Mouse (Mus musculus) hindbrain, embryonic 14.5 days (tissue): ENCODE measurements around the gene Aldoc. TPM values are rescaled to one million over a fixed set of nuclear protein-coding genes. Genes with fewer than 3 reads are reported as not detected.

ENCODE experiments used
- ATAC-seq: fragments of 200-750 bp; cut with Nextera tagmentation; 2 replicates; pipeline ENCODE4 v1.8.0; 2017; ENCODE audit warnings: moderate number of reproducible peaks, mild to moderate bottlenecking, moderate TSS enrichment, moderate library complexity; ENCODE audit not compliant: low FRiP score
- DNase-seq: peaks from one replicate; pipeline ENCODE4 v3.0.0-alpha.2; 2015; ENCODE audit warnings: low spot score
- H3K27ac ChIP-seq: fragments of 300-500 bp; sonication (generic); 2 replicates; pipeline ENCODE4 v1.5.1; 2014; ENCODE audit warnings: mild to moderate bottlenecking, moderate library complexity
- H3K27me3 ChIP-seq: fragments of 300-500 bp; sonication (generic); 2 replicates; pipeline ENCODE4 v1.6.1; 2014; ENCODE audit warnings: mild to moderate bottlenecking, low read length, mixed read lengths; ENCODE audit not compliant: control insufficient read depth, insufficient read depth
- H3K36me3 ChIP-seq: fragments of 300-500 bp; sonication (generic); replicated peaks from 2 replicates; pipeline ENCODE4 v1.6.1; 2014; ENCODE audit not compliant: control insufficient read depth, insufficient read depth
- H3K4me1 ChIP-seq: fragments of 300-500 bp; sonication (generic); replicated peaks from 2 replicates; pipeline ENCODE4 v1.6.1; 2014; ENCODE audit warnings: antibody characterized with exemption, low read length, mixed read lengths; ENCODE audit not compliant: control insufficient read depth, insufficient read depth
- H3K4me2 ChIP-seq: fragments of 300-500 bp; sonication (generic); replicated peaks from 2 replicates; pipeline ENCODE4 v1.6.1; 2014; ENCODE audit warnings: mild to moderate bottlenecking, moderate library complexity
- H3K4me3 ChIP-seq: fragments of 300-500 bp; sonication (generic); replicated peaks from 2 replicates; pipeline ENCODE4 v1.5.1; 2014; ENCODE audit warnings: mild to moderate bottlenecking, low read length
- H3K9ac ChIP-seq: fragments of 300-500 bp; sonication (generic); 2 replicates; pipeline ENCODE4 v1.6.1; 2014
- H3K9me3 ChIP-seq: fragments of 300-500 bp; sonication (generic); 2 replicates; pipeline ENCODE4 v1.6.1; 2016; ENCODE audit warnings: low read length; ENCODE audit not compliant: control insufficient read depth
- WGBS: fragments of 180-500 bp; shearing (Covaris S2); extraction: QIAGEN DNeasy Blood & Tissue Kit; methylation state at CpG from one replicate; pipeline ENCODE4 v1.1.7; 2014; 5-methylcytosine and 5-hydroxymethylcytosine counted together
- polyA plus RNA-seq: library from polyadenylated mRNA; unstranded; fragments of >200 nt; fragmentation: Nextera tagmentation; extraction: Ambion mirVana; gene quantifications from 2 replicates; pipeline ENCODE4 v1.2.1, GENCODE M21; 2014

The Aldoc gene
- polyA plus RNA-seq, 1 experiment from 2014 or later: 278 TPM

- H3K27me3 ChIP-seq: no peaks in the 10 kb centered on the region
- DNase-seq (peak; percentile 24), ATAC-seq (no peak)
- H3K4me1 ChIP-seq: peaks cover 28% of the 10 kb centered on the region
- H3K4me3 ChIP-seq: peak overlapping the region; percentile 96
- H3K36me3 ChIP-seq: peaks cover 35% of the 10 kb centered on the region
- WGBS: 79% methylated on average over 6 of the region's 6 CpGs
- H3K9ac ChIP-seq: peak overlapping the region; percentile 97
- no peaks in the 10 kb centered on the region for H3K9me3 ChIP-seq
- H3K27ac ChIP-seq: peak overlapping the region; percentile 90
- peak overlapping the region; percentile 85 for H3K4me2 ChIP-seq
Measured at GRCm38 (mm10) chr11:78344328-78344889, 21.6 kb downstream of the Aldoc start.

- peaks cover 28% of the 10 kb centered on the region for H3K36me3 ChIP-seq
- no peaks in the 10 kb centered on the region for H3K9me3 ChIP-seq
- ATAC-seq (no peak), DNase-seq (peak; percentile 24)
- H3K4me2 ChIP-seq: peak overlapping the region; percentile 85
- 55% methylated on average over 8 of the region's 8 CpGs for WGBS
- peaks cover 28% of the 10 kb centered on the region for H3K4me1 ChIP-seq
- no peaks in the 10 kb centered on the region for H3K27me3 ChIP-seq
- H3K27ac ChIP-seq: no peak overlapping the region
- H3K4me3 ChIP-seq: peak overlapping the region; percentile 96; the same call in 1 of the 2 replicates
- H3K9ac ChIP-seq: 0 out of 2 replicates have a peak overlapping the region, but pooled peaks have one; percentile 5
Measured at GRCm38 (mm10) chr11:78344890-78345715, 22.3 kb downstream of the Aldoc start.

- no peak for DNase-seq
- peaks cover 21% of the 10 kb centered on the region for H3K36me3 ChIP-seq
- no peak for ATAC-seq
- peaks cover 28% of the 10 kb centered on the region for H3K4me1 ChIP-seq
- H3K9ac ChIP-seq: no peak overlapping the region
- H3K9me3 ChIP-seq: no peaks in the 10 kb centered on the region
- H3K27me3 ChIP-seq: no peaks in the 10 kb centered on the region
- no peak overlapping the region for H3K4me2 ChIP-seq
- no peak overlapping the region for H3K4me3 ChIP-seq
- no peak overlapping the region for H3K27ac ChIP-seq
- 85% methylated on average over 7 of the region's 7 CpGs for WGBS
Measured at GRCm38 (mm10) chr11:78345801-78346200, 23.0 kb downstream of the Aldoc start.

GRCm38 (mm10) chr11:78346326-78347069 is 23.7 kb downstream of the Aldoc start:
- Histone ChIP-seq H3K4me3 (no peak overlapping the region), H3K9me3 (no peaks in the 10 kb centered on the region), H3K9ac (no peak overlapping the region), H3K4me1 (peaks cover 28% of the 10 kb centered on the region), H3K36me3 (peaks cover 16% of the 10 kb centered on the region), H3K27ac (no peak overlapping the region), H3K4me2 (no peak overlapping the region), H3K27me3 (no peaks in the 10 kb centered on the region)
- DNase-seq: no peak
- ATAC-seq: no peak
- 84% methylated on average over 6 of the region's 6 CpGs for WGBS

- Histone ChIP-seq H3K9me3 (no peaks in the 10 kb centered on the region), H3K27me3 (no peaks in the 10 kb centered on the region), H3K4me2 (no peak overlapping the region), H3K4me3 (no peak overlapping the region), H3K9ac (no peak overlapping the region), H3K27ac (no peak overlapping the region), H3K36me3 (peaks cover 13% of the 10 kb centered on the region), H3K4me1 (peaks cover 28% of the 10 kb centered on the region)
- 90% methylated on average over 10 of the region's 10 CpGs for WGBS
- ATAC-seq (no peak), DNase-seq (peak; percentile 82)
Measured at GRCm38 (mm10) chr11:78347070-78347754, 24.4 kb downstream of the Aldoc start.

- 71% methylated on average over 9 of the region's 9 CpGs for WGBS
Measured at GRCm38 (mm10) chr11:78347908-78348307, 25.1 kb downstream of the Aldoc start.

GRCm38 (mm10) chr11:78348474-78348873 is 25.7 kb downstream of the Aldoc start:
- peaks cover 13% of the 10 kb centered on the region for H3K36me3 ChIP-seq
- DNase-seq (no peak), ATAC-seq (no peak)
- 42% methylated on average over 7 of the region's 7 CpGs for WGBS
- no peak overlapping the region for H3K4me2 ChIP-seq
- H3K27me3 ChIP-seq: no peaks in the 10 kb centered on the region
- H3K4me3 ChIP-seq: no peak overlapping the region
- H3K27ac ChIP-seq: no peak overlapping the region
- peaks cover 28% of the 10 kb centered on the region for H3K4me1 ChIP-seq
- H3K9ac ChIP-seq: no peak overlapping the region
- no peaks in the 10 kb centered on the region for H3K9me3 ChIP-seq

More at GRCm38 (mm10) chr11:78347908-78348307, 25.1 kb downstream of the Aldoc start:
- H3K9ac ChIP-seq: no peak overlapping the region
- no peak overlapping the region for H3K4me2 ChIP-seq
- H3K27ac ChIP-seq: no peak overlapping the region
- H3K27me3 ChIP-seq: no peaks in the 10 kb centered on the region
- H3K4me3 ChIP-seq: no peak overlapping the region
- DNase-seq (no peak), ATAC-seq (no peak)
- H3K4me1 ChIP-seq: peaks cover 28% of the 10 kb centered on the region
- H3K9me3 ChIP-seq: no peaks in the 10 kb centered on the region
- peaks cover 13% of the 10 kb centered on the region for H3K36me3 ChIP-seq

- H3K36me3 ChIP-seq: peaks cover 13% of the 10 kb centered on the region
- no peaks in the 10 kb centered on the region for H3K9me3 ChIP-seq
- WGBS: 87% methylated on average over 4 of the region's 4 CpGs
- ATAC-seq: no peak
- no peak overlapping the region for H3K4me3 ChIP-seq
- H3K4me1 ChIP-seq: peaks cover 25% of the 10 kb centered on the region
- no peak overlapping the region for H3K4me2 ChIP-seq
- no peaks in the 10 kb centered on the region for H3K27me3 ChIP-seq
- no peak overlapping the region for H3K9ac ChIP-seq
- no peak overlapping the region for H3K27ac ChIP-seq
- DNase-seq: no peak
Measured at GRCm38 (mm10) chr11:78349441-78350358, 26.9 kb downstream of the Aldoc start.
